Mouse (Mus musculus) limb, embryonic 14.5 days (tissue): Measurements from ENCODE around the gene Rpl32. TPM values are rescaled to one million over a fixed set of nuclear protein-coding genes. Genes with fewer than 3 reads are reported as not detected.
A peak's percentile ranks its signal among the peaks of the same experiment; 100 is the strongest.
"Not testable (repeated sequence)": the region's sequence is repeated elsewhere in the genome, so short reads cannot be mapped to it uniquely, and the experiment has no call there.

Experiments
- ATAC-seq: fragments of 200-750 bp; cut with Nextera tagmentation; 2 replicates; pipeline ENCODE4 v1.8.0; 2017; ENCODE audit warnings: low read depth, moderate number of reproducible peaks, moderate TSS enrichment; ENCODE audit not compliant: low FRiP score
- DNase-seq: peaks from one replicate; pipeline ENCODE4 v3.0.0-alpha.2; 2015; ENCODE audit warnings: low spot score
- H3K27ac ChIP-seq: fragments of 300-500 bp; sonication (generic); replicated peaks from 2 replicates; pipeline ENCODE4 v1.5.1; 2014; ENCODE audit warnings: low read depth, mild to moderate bottlenecking, low read length, moderate library complexity, mixed read lengths
- H3K27me3 ChIP-seq: fragments of 300-500 bp; sonication (generic); 2 replicates; pipeline ENCODE4 v1.6.1; 2014; ENCODE audit warnings: low read length, mixed read lengths; ENCODE audit not compliant: control insufficient read depth, insufficient read depth
- H3K36me3 ChIP-seq: fragments of 300-500 bp; sonication (generic); 2 replicates; pipeline ENCODE4 v1.6.1; 2014; ENCODE audit warnings: mild to moderate bottlenecking, low read length, moderate library complexity, mixed read lengths; ENCODE audit not compliant: control insufficient read depth, insufficient read depth
- H3K4me1 ChIP-seq: fragments of 300-500 bp; sonication (generic); 2 replicates; pipeline ENCODE4 v1.6.1; 2014; ENCODE audit warnings: antibody characterized with exemption, low read length, mixed read lengths; ENCODE audit not compliant: control insufficient read depth, insufficient read depth
- H3K4me2 ChIP-seq: fragments of 300-500 bp; sonication (generic); replicated peaks from 2 replicates; pipeline ENCODE4 v1.6.1; 2014; ENCODE audit warnings: low read depth, mild to moderate bottlenecking, low read length, moderate library complexity; ENCODE audit not compliant: severe bottlenecking
- H3K4me3 ChIP-seq: fragments of 300-500 bp; sonication (generic); replicated peaks from 2 replicates; pipeline ENCODE4 v1.5.1; 2014; ENCODE audit warnings: low read length
- H3K9ac ChIP-seq: fragments of 300-500 bp; sonication (generic); 2 replicates; pipeline ENCODE4 v1.6.1; 2014; ENCODE audit warnings: mild to moderate bottlenecking, low read depth, low read length, moderate library complexity; ENCODE audit not compliant: severe bottlenecking
- H3K9me3 ChIP-seq: fragments of 300-500 bp; sonication (generic); 2 replicates; pipeline ENCODE4 v1.6.1; 2016; ENCODE audit warnings: low read length; ENCODE audit not compliant: control insufficient read depth
- POLR2A ChIP-seq: fragments of 200-500 bp; IDR thresholded peaks from 2 replicates; pipeline ENCODE4 v1.8.0; 2012; ENCODE audit warnings: inconsistent platforms, mild to moderate bottlenecking, moderate library complexity, borderline replicate concordance; ENCODE audit not compliant: insufficient read depth, insufficient read length; ENCODE audit errors: extremely low read depth
- WGBS: fragments of 180-500 bp; shearing (Covaris S2); extraction: QIAGEN DNeasy Blood & Tissue Kit; methylation state at CpG from one replicate; pipeline ENCODE4 v1.1.7; 2014; 5-methylcytosine and 5-hydroxymethylcytosine counted together
- polyA plus RNA-seq, 2 experiments: library from polyadenylated mRNA; depleted of rRNA in 1 of 2; stranded (reverse) in 1 of 2; unstranded in 1 of 2; fragments of >200 nt; fragmentation: Nextera tagmentation in 1 of 2; extraction: Ambion mirVana in 1 of 2; gene quantifications; 2 replicates each; pipeline versions ENCODE4 v1.2.1 to v1.2.3; 2012 to 2014

The Rpl32 gene
- polyA plus RNA-seq, 2 experiments, result 2,604 to 2,685 TPM

DNA sequence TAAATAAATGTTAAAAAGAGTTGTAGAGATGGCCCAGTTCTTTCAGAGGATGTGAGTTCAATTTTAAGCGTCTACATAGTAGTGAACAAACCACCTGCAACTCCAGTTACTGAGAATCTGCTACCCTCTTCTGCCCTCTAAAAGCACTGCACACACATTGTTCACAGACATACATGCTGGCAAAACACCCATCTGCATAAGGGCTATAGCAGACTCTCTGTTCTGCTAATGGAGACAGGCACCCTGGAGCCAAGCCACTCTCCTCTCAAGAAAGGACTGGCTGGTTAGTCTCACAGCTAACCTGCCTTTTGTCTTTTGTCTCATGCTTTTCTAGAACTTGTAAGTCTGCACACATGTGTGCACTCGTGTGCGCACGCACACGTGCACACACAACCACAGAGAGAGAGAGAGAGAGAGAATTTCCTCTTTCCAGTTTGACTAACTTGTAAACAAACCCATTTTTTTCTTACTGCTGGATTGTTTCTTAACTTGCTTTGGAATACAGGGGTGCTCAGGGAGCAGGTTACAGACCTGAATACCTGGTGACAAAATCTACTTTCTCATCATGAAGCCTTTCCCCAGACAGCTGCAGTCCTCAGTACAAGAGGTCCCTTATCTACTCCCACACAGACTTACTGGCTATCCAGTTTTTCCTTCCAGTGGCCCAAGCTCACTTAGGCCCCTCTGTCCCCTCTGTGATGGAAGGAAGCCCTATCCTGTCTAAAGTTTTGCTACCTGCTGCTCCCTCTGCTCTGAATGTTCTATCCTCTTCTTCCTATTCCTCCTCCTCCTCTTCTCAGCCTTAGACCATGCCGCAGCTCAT is 22.4 kb upstream of the Rpl32 start:
- no peak overlapping the region for H3K4me2 ChIP-seq
- DNase-seq (no peak), ATAC-seq (no peak)
- H3K9ac ChIP-seq, result no peak overlapping the region
- no peak overlapping the region for H3K4me3 ChIP-seq
- no peaks in the 10 kb centered on the region for H3K27me3 ChIP-seq
- 87% methylated on average over 6 of the region's 6 CpGs for WGBS
- H3K4me1 ChIP-seq, result no peaks in the 10 kb centered on the region
- no peak for TF ChIP-seq POLR2A
- no peak overlapping the region for H3K27ac ChIP-seq
- no peaks in the 10 kb centered on the region for H3K9me3 ChIP-seq
- no peaks in the 10 kb centered on the region for H3K36me3 ChIP-seq

DNA sequence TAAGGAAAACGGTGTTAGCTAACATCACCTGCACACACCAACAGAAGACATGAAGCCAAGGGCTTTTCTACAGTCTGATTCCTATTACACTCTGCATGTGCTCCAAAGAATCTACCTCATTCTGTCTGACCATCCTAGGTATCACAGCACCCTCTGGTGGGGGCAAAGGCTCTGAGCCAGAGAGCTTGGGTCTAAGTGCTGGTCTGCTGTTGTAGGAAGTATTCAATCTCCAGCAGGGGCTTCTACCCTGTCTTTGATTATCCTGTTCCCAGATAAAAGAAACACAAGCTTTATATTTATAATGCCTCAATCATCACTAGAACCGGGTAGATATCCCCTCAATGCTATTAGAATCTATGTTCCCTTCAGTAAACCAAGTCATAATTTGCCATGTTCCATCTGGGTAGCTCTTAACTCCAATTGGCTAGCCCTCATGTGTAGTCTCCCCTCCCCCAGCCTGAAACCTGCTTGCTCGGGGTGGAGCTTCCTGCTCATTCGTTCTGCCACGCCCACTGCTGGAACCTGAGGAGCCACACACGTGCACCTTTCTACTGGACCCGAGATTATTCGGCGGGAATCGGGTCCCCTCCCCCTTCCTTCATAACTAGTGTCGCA is 15.4 kb upstream of the Rpl32 start:
- not testable (repeated sequence) for H3K27me3 ChIP-seq, H3K36me3 ChIP-seq, H3K4me1 ChIP-seq, H3K27ac ChIP-seq, H3K9me3 ChIP-seq, H3K9ac ChIP-seq
- H3K4me2 ChIP-seq, result peak overlapping the region; percentile 34
- 0 out of 2 replicates have a peak overlapping the region, but pooled peaks have one; percentile 14 for H3K4me3 ChIP-seq
- ATAC-seq (peak; percentile 89), DNase-seq (peak; percentile 59)
- WGBS, result 3% methylated on average over 4 of the region's 11 CpGs

GRCm38 (mm10) chr6:115821216-115821993 is 12.9 kb upstream of the Rpl32 start:
- ATAC-seq (no peak), DNase-seq (no peak)
- Histone ChIP-seq H3K27ac (no peak overlapping the region), H3K27me3 (no peaks in the 10 kb centered on the region), H3K9ac (no peak overlapping the region), H3K4me3 (no peak overlapping the region), H3K4me2 (no peak overlapping the region), H3K36me3 (no peaks in the 10 kb centered on the region), H3K4me1 (0 out of 2 replicates have a peak, but pooled peaks cover 2% of the 10 kb centered on the region), H3K9me3 (no peaks in the 10 kb centered on the region)
- 85% methylated on average over 8 of the region's 8 CpGs for WGBS
- no peak for TF ChIP-seq POLR2A

GRCm38 (mm10) chr6:115818129-115818528 is 9.6 kb upstream of the Rpl32 start:
- Histone ChIP-seq H3K4me2 (no peak overlapping the region), H3K9ac (no peak overlapping the region), H3K9me3 (no peaks in the 10 kb centered on the region), H3K27me3 (no peaks in the 10 kb centered on the region), H3K27ac (no peak overlapping the region), H3K4me3 (no peak overlapping the region), H3K36me3 (no peaks in the 10 kb centered on the region), H3K4me1 (no peaks in the 10 kb centered on the region)
- DNase-seq (no peak), ATAC-seq (no peak)
- TF ChIP-seq POLR2A, result no peak
- WGBS, result 87% methylated on average over 2 of the region's 2 CpGs

DNA sequence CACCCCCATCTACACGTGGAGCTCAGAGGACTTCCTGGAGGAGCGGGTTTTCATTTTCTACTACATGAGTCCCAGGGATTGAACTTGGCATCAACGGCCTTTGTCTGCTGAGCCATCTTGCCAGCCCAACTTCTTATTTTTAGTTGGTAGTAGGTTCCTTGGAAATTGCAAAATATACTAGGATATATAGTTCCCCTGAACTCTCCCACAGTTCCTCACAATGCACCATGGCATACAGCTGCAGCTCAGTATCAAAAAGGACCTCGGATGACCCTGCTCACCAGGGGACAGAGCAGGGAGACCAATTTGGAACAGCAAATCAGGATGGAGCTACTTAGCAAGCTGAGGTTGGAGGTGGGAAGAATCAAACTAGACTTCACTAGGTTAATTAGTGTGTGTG is 6.5 kb upstream of the Rpl32 start:
- Histone ChIP-seq H3K27me3 (no peaks in the 10 kb centered on the region), H3K36me3 (no peaks in the 10 kb centered on the region), H3K9ac (no peak overlapping the region), H3K4me1 (no peaks in the 10 kb centered on the region), H3K9me3 (no peaks in the 10 kb centered on the region), H3K4me2 (no peak overlapping the region), H3K27ac (no peak overlapping the region), H3K4me3 (no peak overlapping the region)
- 78% methylated on average over 4 of the region's 4 CpGs for WGBS
- no peak for DNase-seq
- no peak for ATAC-seq
- TF ChIP-seq POLR2A, result no peak
